Mouse (Mus musculus): ENCODE results near the gene Pcbd2.
"Not testable (repeated sequence)": the region's sequence is repeated elsewhere in the genome, so short reads cannot be mapped to it uniquely, and the experiment has no call there.

Gene Pcbd2

GRCm38 (mm10) chr13:55727120-55727838, at the start of gene Pcbd2:
Gene Pcbd2, plus strand, starts transcription at chr13:55727368.
- peak; percentile 81 for DNase-seq (ENCODE audit: low spot score)

DNA sequence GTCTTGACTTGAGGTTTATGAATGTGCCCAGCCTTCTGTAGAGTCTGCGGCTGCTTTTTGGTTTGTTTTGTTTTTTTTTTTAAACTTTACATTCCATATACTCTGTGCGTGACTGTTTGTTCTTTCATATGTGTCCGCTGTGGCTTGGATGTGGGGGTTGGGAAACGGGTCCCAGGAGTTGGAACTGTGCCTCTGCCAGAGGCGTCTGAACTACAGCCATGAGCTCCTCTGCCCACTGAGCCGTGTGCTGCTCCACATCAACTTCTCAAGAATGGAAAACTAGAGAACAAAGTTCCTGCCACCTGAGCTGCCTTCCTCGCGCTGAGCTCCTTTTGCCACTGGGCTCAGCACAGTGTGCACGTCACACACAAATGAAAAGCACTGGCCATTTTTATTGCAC, 45.0 kb upstream of the Pcbd2 start:
- no peak for DNase-seq (ENCODE audit: low spot score)

DNA sequence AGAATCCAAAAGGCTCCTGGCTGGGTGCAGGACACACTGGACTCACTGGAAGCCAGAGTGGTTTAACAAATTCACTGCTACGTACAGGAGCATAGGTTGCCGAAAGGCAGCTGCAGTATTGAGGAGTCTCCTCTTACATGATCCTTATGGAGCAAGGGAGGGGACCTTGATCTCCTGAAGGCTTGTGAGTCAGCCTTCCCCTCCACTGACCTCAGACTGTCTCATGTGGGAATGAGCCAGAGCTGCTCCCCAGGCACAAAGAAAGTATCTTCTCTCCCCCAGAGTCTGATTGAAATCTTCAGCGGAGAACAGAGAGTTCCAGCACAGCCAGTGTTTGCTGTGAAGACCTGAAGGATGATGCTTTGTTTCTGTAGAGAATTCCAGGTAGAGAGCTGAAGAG, 43.6 kb upstream of the Pcbd2 start:
- no peak for DNase-seq (ENCODE audit: low spot score)

- no peak for DNase-seq (ENCODE audit: low spot score)
Observed at GRCm38 (mm10) chr13:55686107-55686633, 41.0 kb upstream of the Pcbd2 start.

DNA sequence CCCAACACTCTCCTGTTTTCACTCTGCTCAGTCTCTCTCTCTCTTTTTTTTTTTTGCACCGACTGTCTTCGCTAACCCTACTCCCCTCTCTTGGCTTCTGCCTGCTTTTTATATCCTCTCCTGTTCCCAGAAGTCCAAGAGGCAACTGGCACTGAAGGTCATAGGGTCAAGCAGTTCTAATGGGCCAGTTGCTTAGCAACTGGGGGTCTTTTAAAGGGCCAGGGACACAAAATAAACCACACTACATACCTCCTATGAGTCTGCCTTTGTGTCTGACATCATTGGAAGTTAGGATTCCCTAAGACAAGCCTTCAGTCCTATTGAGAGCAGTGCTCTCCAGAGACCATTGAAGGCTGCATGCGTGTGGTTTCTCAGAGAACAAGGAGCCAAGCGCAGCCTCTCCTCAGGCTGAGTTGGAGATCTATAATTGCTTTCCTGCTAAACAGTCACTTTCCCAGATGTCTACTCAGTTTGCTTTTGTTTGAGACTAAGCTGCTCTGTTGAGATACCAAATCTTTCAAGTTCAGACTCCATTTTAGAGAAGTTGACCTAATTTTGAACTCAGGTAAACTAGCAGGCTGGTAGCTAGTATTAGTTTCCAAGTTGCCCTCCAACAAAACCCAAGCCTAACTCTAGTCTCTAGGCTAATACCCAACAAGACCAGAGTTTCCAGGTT, 39.1 kb upstream of the Pcbd2 start:
- DNase-seq (ENCODE audit: low spot score), result no peak

- peak; percentile 82 for DNase-seq (ENCODE audit: low spot score)
Observed at GRCm38 (mm10) chr13:55692535-55693242, 34.5 kb upstream of the Pcbd2 start, which contains the start of gene B230219D22Rik. Gene B230219D22Rik, plus strand, starts transcription at chr13:55693124.

- no peak for DNase-seq (ENCODE audit: low spot score)
Observed at GRCm38 (mm10) chr13:55693243-55693721, 33.9 kb upstream of the Pcbd2 start.

DNA sequence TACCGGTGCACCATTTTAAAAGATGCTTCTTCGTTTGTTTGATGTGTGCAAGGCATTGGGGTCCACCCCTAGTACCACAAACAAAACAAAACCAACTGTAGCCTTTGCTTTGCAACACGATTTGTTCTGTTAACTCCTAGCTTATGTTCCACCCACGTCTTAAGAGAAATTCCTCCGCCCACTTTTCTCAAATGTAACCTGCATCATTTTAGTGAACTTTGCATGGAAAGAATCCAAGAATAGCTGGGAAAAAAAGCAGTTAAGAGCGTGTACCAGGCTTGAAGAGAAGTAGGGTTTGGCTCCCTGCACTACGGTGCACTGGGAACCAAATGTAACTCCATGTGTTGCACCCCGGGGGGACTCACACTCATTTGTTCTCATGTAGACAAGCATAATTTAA, 33.1 kb upstream of the Pcbd2 start:
- no peak for DNase-seq (ENCODE audit: low spot score)

DNA sequence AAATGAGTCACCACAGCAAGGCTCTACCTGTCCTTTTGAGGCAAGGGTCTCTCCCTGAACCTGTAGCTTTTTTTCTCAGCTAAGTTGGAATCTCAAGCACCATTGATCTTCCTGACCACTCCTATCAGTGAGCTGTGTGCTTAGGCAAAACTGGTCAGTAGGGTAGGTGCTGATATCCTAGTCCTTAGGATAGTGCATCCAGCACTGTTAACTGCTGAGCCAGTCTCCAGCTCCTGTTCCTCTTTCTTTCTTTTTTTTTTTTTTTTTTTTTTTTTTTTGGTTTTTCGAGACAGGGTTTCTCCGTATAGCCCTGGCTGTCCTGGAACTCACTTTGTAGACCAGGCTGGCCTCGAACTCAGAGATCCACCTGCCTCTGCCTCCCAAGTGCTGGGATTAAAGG, 31.2 kb upstream of the Pcbd2 start:
- not testable (repeated sequence) for DNase-seq (ENCODE audit: low spot score)

DNA sequence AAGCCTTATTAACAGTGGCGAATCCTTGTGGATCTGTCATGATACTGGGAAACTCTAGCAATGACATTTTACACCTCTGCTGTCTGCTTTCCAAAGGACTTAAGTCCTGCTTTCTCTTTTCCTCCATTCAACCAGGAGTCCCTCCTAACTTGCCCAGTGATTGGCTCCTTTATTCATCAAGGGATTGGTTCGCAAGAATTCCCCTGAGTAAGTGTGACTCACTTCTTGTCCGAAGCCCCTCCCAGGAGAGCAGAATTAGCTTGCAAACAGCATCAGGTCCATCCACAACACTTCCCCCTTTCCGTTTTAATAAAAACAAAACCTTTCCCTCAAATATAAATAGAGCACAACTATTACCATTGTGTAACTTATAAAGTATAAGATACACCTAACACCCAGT, 22.9 kb upstream of the Pcbd2 start:
- DNase-seq (ENCODE audit: low spot score), result no peak

DNA sequence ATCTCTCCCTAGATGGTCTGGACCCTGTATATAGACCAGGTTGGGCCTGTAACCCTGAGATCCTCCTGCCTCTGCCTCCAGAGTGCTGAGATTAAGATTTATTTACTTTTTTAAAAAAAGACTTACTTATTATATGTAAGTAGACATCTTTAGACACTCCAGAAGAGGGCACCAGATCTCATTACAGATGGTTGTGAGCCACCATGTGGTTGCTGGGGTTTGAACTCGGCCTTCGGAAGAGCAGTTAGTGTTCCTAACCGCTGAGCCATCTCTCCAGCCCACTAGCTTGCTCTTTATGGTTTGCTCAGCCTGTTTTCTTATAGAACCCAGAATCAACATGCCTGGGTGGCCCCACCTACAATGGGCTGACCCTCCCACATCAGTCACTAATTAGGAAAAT, 14.3 kb upstream of the Pcbd2 start:
- no peak for DNase-seq (ENCODE audit: low spot score)

DNA sequence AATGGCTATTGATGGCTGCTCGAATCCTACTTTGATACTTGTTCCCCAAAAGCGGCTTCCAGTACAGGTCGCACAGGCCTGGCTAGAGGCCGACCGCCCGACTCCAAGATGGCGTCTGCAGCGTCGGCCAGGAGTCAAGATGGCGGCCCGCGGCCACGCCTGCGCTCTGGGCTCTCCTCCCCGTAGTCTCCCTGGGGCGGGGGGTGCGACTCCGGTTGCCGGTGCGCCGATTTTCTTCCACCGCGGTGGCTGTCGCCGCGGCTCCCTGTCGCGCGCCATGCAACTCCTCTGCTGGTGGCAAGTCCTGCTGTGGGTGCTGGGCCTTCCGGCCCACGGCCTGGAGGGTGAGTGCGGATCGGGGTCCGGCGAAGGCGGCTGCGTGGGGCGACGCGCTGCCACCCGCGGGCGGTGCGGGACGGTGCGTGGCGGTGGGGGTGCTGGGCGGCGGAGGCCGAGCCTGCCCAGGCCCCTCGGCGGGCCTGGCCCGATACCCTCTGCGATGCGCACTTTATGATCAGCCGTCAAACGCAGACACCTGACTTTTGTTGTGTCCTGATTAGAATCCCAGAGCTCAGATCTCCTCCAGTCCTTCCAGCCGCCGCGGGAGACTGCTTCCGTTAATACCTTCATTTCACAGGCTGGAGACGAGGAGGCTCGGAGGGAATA, 12.5 kb upstream of the Pcbd2 start, which contains the start of gene Txndc15:
TSS of gene Txndc15 (plus strand) at position 150 of the 666 bp plus-strand sequence.
- DNase-seq (ENCODE audit: low spot score), result peak; percentile 75

DNA sequence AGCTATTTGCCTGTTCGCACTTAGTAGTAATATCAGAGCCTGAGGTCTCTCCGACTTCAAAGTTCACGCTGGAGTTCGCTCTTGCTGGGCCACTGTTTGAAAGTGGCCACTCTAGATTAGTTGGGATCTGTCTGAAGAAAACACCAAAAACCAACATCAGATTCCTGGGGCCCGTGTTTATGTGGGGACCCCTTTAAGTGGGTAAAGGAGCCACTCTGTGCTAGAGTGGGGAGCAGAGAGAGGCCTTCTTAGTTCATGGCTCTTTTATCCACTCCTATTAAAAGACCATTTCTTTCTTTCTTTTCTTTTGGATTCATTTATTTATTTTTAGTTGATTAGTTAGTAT, 12.0 kb upstream of the Pcbd2 start:
- DNase-seq (ENCODE audit: low spot score), result no peak

DNA sequence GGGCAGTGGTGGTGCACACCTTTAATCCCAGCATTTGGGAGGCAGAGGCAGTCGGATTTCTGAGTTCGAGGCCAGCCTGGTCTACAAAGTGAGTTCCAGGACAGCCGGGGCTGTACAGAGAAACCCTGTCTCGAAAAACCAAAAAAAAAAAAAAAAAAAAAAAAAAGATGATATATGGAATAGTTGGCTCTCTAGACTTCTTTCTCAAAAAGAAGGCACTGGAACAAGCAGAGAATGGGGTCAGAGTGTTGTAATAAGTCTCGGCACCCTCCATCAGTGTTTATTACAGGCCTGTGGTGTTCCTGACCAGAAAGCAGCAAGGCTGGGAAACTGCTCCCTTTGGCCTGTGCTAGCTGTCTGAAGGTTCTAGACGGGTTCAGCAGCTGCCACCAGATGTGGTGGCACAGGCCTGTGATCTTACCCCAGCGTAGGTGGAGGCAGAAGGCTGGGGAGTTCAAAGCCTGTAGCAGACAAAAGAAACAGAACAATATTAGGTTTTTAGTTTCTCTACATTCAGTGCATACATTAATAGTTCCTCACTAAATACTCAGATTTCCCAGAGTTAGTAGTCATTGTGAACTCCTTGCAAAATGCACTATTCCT, 11.2 kb upstream of the Pcbd2 start:
- no peak for DNase-seq (ENCODE audit: low spot score)

- DNase-seq (ENCODE audit: low spot score), result no peak
Observed at GRCm38 (mm10) chr13:55721516-55721915, 5.7 kb upstream of the Pcbd2 start.

- no peak for DNase-seq (ENCODE audit: low spot score)
Observed at GRCm38 (mm10) chr13:55721995-55722394, 5.2 kb upstream of the Pcbd2 start.

DNA sequence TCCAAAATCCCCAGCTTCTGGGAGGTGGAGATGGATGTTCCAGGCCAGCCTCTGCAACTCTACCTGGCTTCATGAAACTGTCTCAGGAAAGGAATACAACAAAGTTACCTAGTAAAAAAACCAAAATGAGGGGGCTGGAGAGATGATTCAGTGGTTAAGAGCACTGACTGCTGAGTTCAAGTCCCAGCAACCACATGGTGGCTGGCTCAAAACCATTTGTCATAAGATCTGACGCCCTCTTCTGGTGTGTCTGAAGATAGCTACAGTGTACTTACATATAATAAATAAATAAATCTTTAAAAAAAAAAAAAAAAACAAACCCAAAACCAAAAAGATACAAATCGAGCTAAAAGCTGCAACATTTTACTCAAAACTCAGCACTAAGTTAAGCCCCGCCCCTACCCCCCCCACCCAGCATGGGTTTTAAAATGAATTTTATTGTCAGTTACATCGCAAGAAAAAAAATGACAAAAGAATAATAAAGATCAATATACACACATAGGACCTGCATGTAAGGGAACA, 509 bp upstream of the Pcbd2 start:
- no peak for DNase-seq (ENCODE audit: low spot score)

DNA sequence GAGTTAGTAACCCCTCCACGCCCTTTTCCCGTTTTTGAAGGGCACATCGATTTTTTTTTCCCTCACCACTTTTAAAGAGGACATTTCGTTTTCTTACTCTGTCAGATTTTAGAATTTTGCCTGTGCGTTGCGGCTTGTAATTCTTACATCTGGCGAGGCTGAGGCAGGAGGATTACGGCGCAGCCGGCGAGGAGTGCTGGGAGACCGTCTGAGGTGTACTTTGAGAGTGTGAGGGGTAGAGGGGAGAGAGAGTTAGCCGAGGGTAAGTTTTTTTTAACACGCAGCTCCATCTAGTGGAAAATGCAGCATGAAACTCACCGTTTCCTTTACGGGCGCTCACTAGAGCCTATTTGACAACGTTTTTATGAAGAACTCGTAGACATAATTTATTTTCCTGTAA, 671 bp downstream of the Pcbd2 start:
- peak; percentile 37 for DNase-seq (ENCODE audit: low spot score)

DNA sequence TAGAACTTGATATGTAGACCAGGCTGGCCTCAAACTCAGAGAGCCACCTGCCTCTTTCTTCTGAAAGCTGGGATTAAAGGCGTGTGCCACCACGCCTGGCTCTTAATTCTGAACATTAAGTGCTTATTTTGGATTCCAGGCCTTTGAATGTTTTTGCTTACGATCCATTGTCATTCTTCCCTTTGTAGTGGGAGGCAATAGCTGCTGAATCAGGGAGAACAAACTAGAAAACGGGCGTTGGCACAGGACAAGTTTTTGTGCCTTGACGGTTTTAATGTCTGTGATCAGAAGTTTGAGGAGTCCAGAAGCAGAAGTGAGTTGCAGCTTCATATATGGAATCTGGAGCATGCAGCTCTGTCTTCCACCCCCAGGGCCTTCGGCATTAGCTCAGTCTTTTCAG, 3.5 kb downstream of the Pcbd2 start:
- no peak for DNase-seq (ENCODE audit: low spot score)

DNA sequence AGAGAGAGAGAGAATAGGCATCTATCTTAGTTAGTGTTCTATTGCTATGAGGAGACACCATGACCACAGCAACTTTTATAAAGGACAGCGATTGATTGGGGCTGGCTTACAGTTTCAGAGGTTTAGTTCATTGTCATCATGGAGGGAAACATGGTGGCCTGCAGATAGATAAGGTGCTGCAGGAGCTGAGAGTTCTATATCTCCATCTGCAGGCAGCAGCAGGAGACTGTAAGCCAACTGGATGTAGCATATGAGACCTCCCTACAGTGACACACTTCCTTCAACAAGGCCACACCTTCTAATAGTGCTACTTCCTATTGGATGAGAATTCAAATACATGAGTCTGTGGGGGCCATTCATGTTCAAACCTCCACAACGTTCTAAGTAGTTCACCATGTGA, 5.0 kb downstream of the Pcbd2 start:
- DNase-seq (ENCODE audit: low spot score), result no peak

Measured in ovary, adult 18-20 months (tissue).